Mouse (Mus musculus) intestine, postnatal 0 days (tissue): Measurements from ENCODE around the gene Ep400. TPM values are rescaled to one million over a fixed set of nuclear protein-coding genes. Genes with fewer than 3 reads are reported as not detected.
"Not testable (repeated sequence)": the region's sequence is repeated elsewhere in the genome, so short reads cannot be mapped to it uniquely, and the experiment has no call there.

Source experiments
- ATAC-seq: fragments of 200-750 bp; cut with Nextera tagmentation; 2 replicates; pipeline ENCODE4 v1.8.0; 2017; ENCODE audit warnings: mild to moderate bottlenecking, moderate TSS enrichment, moderate library complexity
- H3K27ac ChIP-seq: fragments of 300-500 bp; sonication (generic); 2 replicates; pipeline ENCODE4 v1.5.1; 2014; ENCODE audit warnings: mild to moderate bottlenecking, low read depth, low read length, moderate library complexity
- H3K27me3 ChIP-seq: fragments of 300-500 bp; sonication (generic); replicated peaks from 2 replicates; pipeline ENCODE4 v1.6.1; 2014; ENCODE audit warnings: low read length, mixed read lengths; ENCODE audit not compliant: control insufficient read depth, insufficient read depth
- H3K36me3 ChIP-seq: fragments of 300-500 bp; sonication (generic); 2 replicates; pipeline ENCODE4 v1.6.1; 2014; ENCODE audit warnings: mild to moderate bottlenecking, moderate library complexity; ENCODE audit not compliant: control insufficient read depth, insufficient read depth
- H3K4me1 ChIP-seq: fragments of 300-500 bp; sonication (generic); replicated peaks from 2 replicates; pipeline ENCODE4 v1.6.1; 2014; ENCODE audit warnings: antibody characterized with exemption, low read length, mixed read lengths; ENCODE audit not compliant: control insufficient read depth, insufficient read depth
- H3K4me2 ChIP-seq: fragments of 300-500 bp; sonication (generic); replicated peaks from 2 replicates; pipeline ENCODE4 v1.6.1; 2014; ENCODE audit warnings: low read depth, mild to moderate bottlenecking, moderate library complexity
- H3K4me3 ChIP-seq: fragments of 300-500 bp; sonication (generic); 2 replicates; pipeline ENCODE4 v1.5.1; 2014; ENCODE audit warnings: low read depth, low read length
- H3K9ac ChIP-seq: fragments of 300-500 bp; sonication (generic); 2 replicates; pipeline ENCODE4 v1.6.1; 2014; ENCODE audit warnings: mild to moderate bottlenecking, low read depth, low read length
- H3K9me3 ChIP-seq: fragments of 300-500 bp; sonication (generic); 2 replicates; pipeline ENCODE4 v1.6.1; 2016; ENCODE audit warnings: mixed run types; ENCODE audit not compliant: control insufficient read depth
- CTCF ChIP-seq: sonication (generic); IDR thresholded peaks from 2 replicates; pipeline ENCODE4 v1.5.1; 2016; ENCODE audit warnings: low read depth, mild to moderate bottlenecking, control low read depth, antibody characterized with exemption, moderate library complexity
- WGBS: fragments of 180-500 bp; shearing (Covaris S2); extraction: QIAGEN DNeasy Blood & Tissue Kit; methylation state at CpG from one replicate; pipeline ENCODE4 v1.1.7; 2014; 5-methylcytosine and 5-hydroxymethylcytosine counted together
- polyA plus RNA-seq: library from polyadenylated mRNA; unstranded; fragments of >200 nt; fragmentation: Nextera tagmentation; extraction: Ambion mirVana; gene quantifications from 2 replicates; pipeline ENCODE4 v1.2.1, GENCODE M21; 2015

Gene Ep400
- polyA plus RNA-seq, 1 experiment from 2014 or later = 13.1 TPM

GRCm38 (mm10) chr5:110774511-110774910 is 4.0 kb upstream of the Ep400 start:
- TF ChIP-seq CTCF = no peak
- no peaks in the 10 kb centered on the region for H3K9me3 ChIP-seq
- no peaks in the 10 kb centered on the region for H3K27me3 ChIP-seq
- no peak overlapping the region for H3K4me3 ChIP-seq
- WGBS = 92% methylated on average over 11 of the region's 11 CpGs
- H3K9ac ChIP-seq = no peak overlapping the region
- H3K4me2 ChIP-seq = no peak overlapping the region
- ATAC-seq = no peak
- no peak overlapping the region for H3K27ac ChIP-seq
- H3K36me3 ChIP-seq = peaks cover 36% of the 10 kb centered on the region
- no peaks in the 10 kb centered on the region for H3K4me1 ChIP-seq

DNA sequence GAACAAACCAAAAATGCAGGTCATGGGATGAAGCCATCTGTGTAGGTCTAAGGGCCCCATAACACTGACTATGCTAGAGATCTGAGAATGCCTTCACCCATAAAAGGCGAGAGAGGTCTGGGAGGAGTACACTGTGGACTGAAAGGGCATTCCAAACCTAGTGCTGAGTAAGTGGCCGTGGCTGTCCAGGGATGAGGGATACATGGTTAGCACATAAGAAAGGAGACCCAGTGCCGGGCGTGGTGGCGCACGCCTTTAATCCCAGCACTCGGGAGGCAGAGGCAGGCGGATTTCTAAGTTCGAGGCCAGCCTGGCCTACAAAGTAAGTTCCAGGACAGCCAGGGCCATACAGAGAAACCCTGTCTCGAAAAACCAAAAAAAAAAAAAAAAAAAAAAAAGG is 2.4 kb upstream of the Ep400 start:
- H3K27me3 ChIP-seq, ATAC-seq, H3K27ac ChIP-seq, H3K4me3 ChIP-seq, H3K4me2 ChIP-seq, H3K9ac ChIP-seq, H3K4me1 ChIP-seq, H3K9me3 ChIP-seq: not testable (repeated sequence)
- WGBS = 93% methylated on average over 10 of the region's 10 CpGs
- peaks cover 35% of the 10 kb centered on the region for H3K36me3 ChIP-seq

GRCm38 (mm10) chr5:110770031-110770445 is 479 bp downstream of the Ep400 start:
- no peaks in the 10 kb centered on the region for H3K27me3 ChIP-seq
- peaks cover 17% of the 10 kb centered on the region for H3K36me3 ChIP-seq
- ATAC-seq = peak; percentile 42
- no peaks in the 10 kb centered on the region for H3K4me1 ChIP-seq
- no peak for TF ChIP-seq CTCF
- under 1% methylated on average over 58 of the region's 58 CpGs for WGBS
- H3K4me3 ChIP-seq = peak overlapping the region; percentile 94
- H3K9me3 ChIP-seq = no peaks in the 10 kb centered on the region
- H3K27ac ChIP-seq = peak overlapping the region; percentile 99
- peak overlapping the region; percentile 93 for H3K9ac ChIP-seq
- peak overlapping the region; percentile 72 for H3K4me2 ChIP-seq

GRCm38 (mm10) chr5:110769272-110769671 is 1.2 kb downstream of the Ep400 start:
- Histone ChIP-seq H3K9me3 (no peaks in the 10 kb centered on the region), H3K4me2 (peak overlapping the region; percentile 72), H3K36me3 (peaks cover 9% of the 10 kb centered on the region), H3K9ac (peak overlapping the region; percentile 93; the same call in 1 of the 2 replicates), H3K4me3 (peak overlapping the region; percentile 94), H3K4me1 (no peaks in the 10 kb centered on the region), H3K27me3 (no peaks in the 10 kb centered on the region), H3K27ac (no peak overlapping the region)
- TF ChIP-seq CTCF = no peak
- 50% methylated on average over 4 of the region's 4 CpGs for WGBS
- ATAC-seq = no peak

DNA sequence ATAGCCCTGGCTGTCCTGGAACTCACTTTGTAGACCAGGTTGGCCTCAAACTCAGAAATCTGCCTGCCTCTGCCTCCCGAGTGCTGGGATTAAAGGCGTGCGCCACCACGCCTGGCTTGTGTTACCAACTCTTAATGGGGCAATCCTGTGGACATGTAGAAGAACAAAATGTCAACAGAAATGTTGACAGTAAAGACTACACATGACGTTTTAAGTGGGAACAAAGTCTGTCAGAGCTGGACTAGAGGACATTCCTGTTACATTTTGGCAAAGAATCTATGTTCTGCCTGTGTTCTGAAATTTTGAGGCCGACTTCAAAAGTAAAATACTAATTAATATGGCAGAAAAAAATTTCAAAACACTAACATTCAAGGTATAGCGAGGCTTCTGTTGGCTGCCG is 6.6 kb downstream of the Ep400 start:
- Histone ChIP-seq H3K27ac (no peak overlapping the region), H3K9me3 (no peaks in the 10 kb centered on the region), H3K4me1 (no peaks in the 10 kb centered on the region; the same call in 1 of the 2 replicates), H3K27me3 (no peaks in the 10 kb centered on the region), H3K4me2 (no peak overlapping the region), H3K9ac (no peak overlapping the region), H3K4me3 (no peak overlapping the region), H3K36me3 (no peaks in the 10 kb centered on the region)
- ATAC-seq = no peak
- 85% methylated on average over 8 of the region's 8 CpGs for WGBS
- TF ChIP-seq CTCF = no peak

DNA sequence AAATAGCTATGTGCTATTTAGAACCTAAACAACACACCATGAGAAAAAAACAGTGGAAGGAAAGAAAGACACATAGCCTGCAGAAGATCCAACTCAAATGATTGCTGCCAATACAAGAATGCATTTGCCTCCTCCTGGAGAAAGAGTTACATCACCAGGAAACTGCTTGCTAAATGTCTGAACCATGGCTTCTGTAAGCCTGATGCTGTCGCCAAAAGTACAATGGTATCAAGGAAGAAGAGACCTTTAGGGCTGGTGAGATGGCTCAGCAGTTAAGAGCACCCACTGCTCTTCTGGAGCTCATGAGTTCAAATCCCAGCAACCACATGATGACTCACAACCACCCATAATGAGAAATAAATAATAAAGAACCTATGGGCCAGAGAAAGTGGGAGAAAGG is 25.5 kb downstream of the Ep400 start:
- Histone ChIP-seq H3K4me1 (no peaks in the 10 kb centered on the region), H3K36me3 (peaks cover 10% of the 10 kb centered on the region), H3K4me3 (no peak overlapping the region), H3K4me2 (no peak overlapping the region), H3K27ac (no peak overlapping the region), H3K9ac (no peak overlapping the region), H3K27me3 (no peaks in the 10 kb centered on the region), H3K9me3 (no peaks in the 10 kb centered on the region)
- WGBS = 68% methylated on average over 1 of the region's 1 CpGs
- no peak for TF ChIP-seq CTCF
- ATAC-seq = no peak
